Mouse (Mus musculus) thymus, adult 2 months (tissue): ENCODE measurements at regions not wholly inside any gene's neighbourhood (a gene's known extent, or its start where the extent isn't known, plus 50 kb on each side); places are given as distances from the start of the nearest gene placed in this dataset.

ENCODE experiments used
- DNase-seq: peaks from one replicate; pipeline ENCODE4 v3.0.0; 2021
- H3K27ac ChIP-seq: fragments of 200-500 bp; 2 replicates; pipeline ENCODE4 v1.5.1; 2012; ENCODE audit warnings: low read length, control low read depth; ENCODE audit not compliant: control insufficient read depth, insufficient read depth
- H3K27me3 ChIP-seq: fragments of 200-500 bp; 2 replicates; pipeline ENCODE4 v1.6.1; 2012; ENCODE audit warnings: mild to moderate bottlenecking, low read length, moderate library complexity, mixed read lengths; ENCODE audit not compliant: control insufficient read depth, insufficient read depth
- H3K36me3 ChIP-seq: fragments of 200-500 bp; 2 replicates; pipeline ENCODE4 v1.6.1; 2012; ENCODE audit warnings: mild to moderate bottlenecking, low read length, moderate library complexity; ENCODE audit not compliant: control insufficient read depth, insufficient read depth
- H3K4me1 ChIP-seq: fragments of 200-500 bp; replicated peaks from 2 replicates; pipeline ENCODE4 v1.6.1; 2012; ENCODE audit warnings: low read length; ENCODE audit not compliant: control insufficient read depth, insufficient read depth
- H3K4me3 ChIP-seq: fragments of 200-500 bp; 2 replicates; pipeline ENCODE4 v1.5.1; 2012; ENCODE audit warnings: mild to moderate bottlenecking, low read length, control low read depth, moderate library complexity; ENCODE audit not compliant: control insufficient read depth, insufficient read depth
- CTCF ChIP-seq: fragments of 200-500 bp; IDR thresholded peaks from 2 replicates; pipeline ENCODE4 v1.5.1; 2012; ENCODE audit warnings: mild to moderate bottlenecking, control low read depth, low read length, moderate library complexity, borderline replicate concordance; ENCODE audit not compliant: control insufficient read depth, poor library complexity, insufficient read depth; ENCODE audit errors: extremely low read depth
- POLR2A ChIP-seq: fragments of 200-500 bp; IDR thresholded peaks from 2 replicates; pipeline ENCODE4 v1.6.1; 2012; ENCODE audit warnings: mild to moderate bottlenecking, low read length, control low read depth, moderate library complexity; ENCODE audit not compliant: control insufficient read depth, poor library complexity, insufficient read depth; ENCODE audit errors: extremely low read depth
- WGBS: fragments of 180-500 bp; shearing (Covaris S2); methylation state at CpG from one replicate; pipeline ENCODE4 v1.1.7; 2018; 5-methylcytosine and 5-hydroxymethylcytosine counted together

DNA sequence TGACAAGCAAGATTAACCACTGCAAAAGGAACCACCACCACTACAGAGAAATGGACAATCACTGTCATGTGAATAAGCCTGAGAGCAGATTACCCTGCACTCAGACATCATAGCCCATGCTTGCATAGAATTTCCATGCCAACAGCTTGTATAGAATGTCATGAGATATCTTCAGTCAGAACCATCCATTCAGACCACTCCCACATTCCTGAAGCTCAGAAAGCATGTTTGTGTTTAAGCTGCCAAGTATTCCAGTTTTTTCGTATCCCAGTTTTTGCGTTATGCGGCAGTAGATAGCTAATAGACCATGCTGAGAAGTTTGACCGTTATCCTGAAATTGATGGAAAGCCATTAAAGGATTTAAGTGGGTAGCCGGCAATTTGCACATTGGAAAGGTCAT lies 155.8 kb upstream of the Snx19 start:
- H3K27ac ChIP-seq: no peak overlapping the region
- 91% methylated on average over 5 of the region's 5 CpGs for WGBS
- no peaks in the 10 kb centered on the region for H3K36me3 ChIP-seq
- no peaks in the 10 kb centered on the region for H3K27me3 ChIP-seq
- DNase-seq: no peak
- no peak for TF ChIP-seq CTCF
- no peak for TF ChIP-seq POLR2A
- H3K4me3 ChIP-seq: no peak overlapping the region
- H3K4me1 ChIP-seq: no peaks in the 10 kb centered on the region

DNA sequence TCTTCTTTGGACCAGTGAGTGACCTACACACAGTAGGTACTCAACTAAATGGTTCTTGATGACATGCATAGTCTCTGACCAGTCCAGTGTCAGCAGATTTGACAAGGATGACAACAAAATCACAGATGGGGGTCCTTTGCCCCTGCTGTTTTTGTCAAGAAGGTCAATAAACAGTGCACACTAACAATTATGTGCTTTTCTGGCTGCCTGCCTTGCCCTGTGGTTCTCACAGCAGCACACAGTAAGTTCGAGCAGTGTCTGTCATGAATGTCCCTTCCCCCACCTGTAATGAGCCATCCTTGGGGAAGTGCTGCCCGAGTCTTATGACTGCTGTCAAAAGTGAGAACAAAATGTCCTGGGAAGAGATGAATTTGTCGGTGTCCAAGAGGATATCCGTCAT lies 153.1 kb upstream of the Snx19 start:
- TF ChIP-seq POLR2A (no peak), CTCF (no peak)
- 78% methylated on average over 4 of the region's 4 CpGs for WGBS
- H3K27me3 ChIP-seq: no peaks in the 10 kb centered on the region

DNA sequence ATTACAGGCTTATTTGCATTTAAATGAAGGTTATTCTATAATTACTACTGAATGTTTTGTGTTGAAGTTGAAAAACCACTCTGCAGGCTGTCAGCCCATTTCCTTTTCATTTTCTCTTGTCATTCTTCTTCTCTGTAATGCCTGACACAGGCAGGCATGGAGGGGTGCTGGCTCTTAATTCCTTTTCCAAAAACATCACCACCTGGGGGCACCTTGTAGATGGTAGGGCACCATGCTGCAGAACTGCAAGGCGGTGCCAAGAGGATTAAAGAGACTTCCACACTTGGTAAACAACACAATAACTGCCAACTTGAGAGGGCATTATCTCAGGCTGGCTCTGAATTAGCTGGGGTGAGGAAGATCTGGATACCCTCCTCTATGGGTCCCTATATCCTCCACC lies 148.7 kb upstream of the Snx19 start:
- WGBS: 62% methylated on average over 1 of the region's 1 CpGs
- no peak for DNase-seq

More for the DNA sequence above, 153.1 kb upstream of the Snx19 start:
- no peak for DNase-seq
- Histone ChIP-seq H3K36me3 (no peaks in the 10 kb centered on the region), H3K4me3 (no peak overlapping the region), H3K4me1 (no peaks in the 10 kb centered on the region), H3K27ac (no peak overlapping the region)

DNA sequence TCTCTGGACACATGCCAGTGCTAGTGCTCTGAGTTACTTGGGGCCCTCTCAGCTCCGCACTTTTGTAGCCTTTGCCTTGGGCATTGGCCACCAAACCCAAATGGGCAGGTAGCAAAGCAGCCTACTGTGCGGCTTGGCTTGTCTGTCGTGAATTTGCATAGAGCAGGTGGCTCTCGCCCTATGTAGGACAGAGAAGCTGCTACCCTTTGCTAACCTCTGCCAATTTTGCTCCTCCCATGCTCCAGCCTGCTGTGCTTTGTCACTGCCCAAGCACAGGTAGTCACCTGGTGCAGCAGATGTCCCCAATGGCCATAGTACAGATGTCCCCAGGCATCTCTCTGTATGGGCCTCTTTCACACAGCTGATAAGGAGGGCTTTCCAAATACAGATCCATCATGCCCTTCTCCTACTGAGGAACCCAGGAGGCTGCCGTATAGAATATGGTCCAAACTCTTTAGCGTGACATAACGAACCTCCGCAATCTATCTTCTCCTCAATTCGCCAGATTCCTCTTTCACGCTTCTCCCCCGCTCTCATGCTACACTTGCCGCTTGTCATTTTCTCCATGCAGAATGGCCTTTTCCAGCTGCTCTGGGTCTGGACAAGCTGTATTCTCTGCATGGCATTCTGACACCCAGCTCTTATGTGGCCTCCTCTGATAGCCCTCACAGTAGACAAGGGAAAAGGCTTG lies 143.7 kb upstream of the Snx19 start:
- no peak for DNase-seq
- H3K27ac ChIP-seq: no peak overlapping the region
- no peak overlapping the region for H3K4me3 ChIP-seq
- H3K36me3 ChIP-seq: no peaks in the 10 kb centered on the region
- TF ChIP-seq CTCF (no peak), POLR2A (no peak)
- 96% methylated on average over 12 of the region's 12 CpGs for WGBS
- no peaks in the 10 kb centered on the region for H3K4me1 ChIP-seq
- no peaks in the 10 kb centered on the region for H3K27me3 ChIP-seq

More for the DNA sequence above, 148.7 kb upstream of the Snx19 start:
- no peak for TF ChIP-seq POLR2A
- TF ChIP-seq CTCF: no peak
- H3K27me3 ChIP-seq: no peaks in the 10 kb centered on the region
- H3K36me3 ChIP-seq: no peaks in the 10 kb centered on the region
- no peaks in the 10 kb centered on the region for H3K4me1 ChIP-seq
- no peak overlapping the region for H3K27ac ChIP-seq
- H3K4me3 ChIP-seq: no peak overlapping the region

GRCm38 (mm10) chr9:30283771-30284148 lies 143.1 kb upstream of the Snx19 start:
- 89% methylated on average over 4 of the region's 4 CpGs for WGBS
- Histone ChIP-seq H3K27me3 (no peaks in the 10 kb centered on the region), H3K36me3 (no peaks in the 10 kb centered on the region), H3K27ac (no peak overlapping the region), H3K4me3 (no peak overlapping the region), H3K4me1 (no peaks in the 10 kb centered on the region)
- DNase-seq: no peak
- TF ChIP-seq POLR2A: no peak
- no peak for TF ChIP-seq CTCF

DNA sequence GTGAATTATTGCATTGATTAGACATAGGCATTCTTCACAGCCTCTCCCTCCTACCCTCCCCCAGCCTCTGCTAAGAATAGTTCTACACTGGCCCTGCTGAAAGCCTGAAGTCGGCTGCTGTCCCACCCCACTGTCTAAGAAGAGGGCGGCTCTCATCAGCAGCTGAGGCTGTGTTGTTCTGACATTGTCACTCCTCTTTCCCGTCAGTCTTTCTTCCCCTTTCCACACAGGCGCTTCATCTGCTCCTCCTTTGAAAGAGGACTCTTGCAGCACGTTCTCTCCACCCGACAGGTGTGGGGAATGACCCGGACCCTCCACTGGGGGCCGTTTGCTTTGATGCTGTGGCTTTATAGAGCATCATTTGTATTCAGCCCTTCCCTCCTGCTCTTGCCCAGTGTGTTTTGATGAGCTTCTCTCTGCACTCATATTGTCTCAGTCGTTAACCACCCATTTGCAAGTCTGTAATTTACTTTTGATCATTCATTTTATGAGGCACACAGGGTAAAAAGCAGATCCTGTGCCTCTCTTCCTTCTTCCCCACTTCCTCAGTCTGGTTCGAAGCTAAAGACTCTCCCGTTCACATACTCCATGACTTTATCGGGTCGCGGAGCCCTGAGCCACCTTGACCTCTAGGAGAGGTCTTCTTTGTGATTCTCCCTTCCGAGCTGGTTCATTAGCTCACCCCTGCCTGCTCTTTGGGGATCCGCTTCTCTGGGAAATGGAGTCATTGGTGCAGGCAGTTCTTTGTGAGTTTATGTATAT lies 142.2 kb upstream of the Snx19 start:
- Histone ChIP-seq H3K27ac (no peak overlapping the region), H3K4me3 (no peak overlapping the region), H3K36me3 (no peaks in the 10 kb centered on the region), H3K4me1 (no peaks in the 10 kb centered on the region), H3K27me3 (no peaks in the 10 kb centered on the region)
- WGBS: 44% methylated on average over 16 of the region's 16 CpGs
- TF ChIP-seq POLR2A (no peak), CTCF (no peak)
- no peak for DNase-seq
